16 mouse cellular contexts compared by ENCODE assay signal in genomic region chr4:148500410-148500867, GRCm38 (mm10). TPM values are rescaled to one million over a fixed set of nuclear protein-coding genes. Genes with fewer than 3 reads are reported as not detected.
DNase-seq lines count a peak whose midpoint lies in the region; ATAC-seq lines count a peak whose summit lies in the region.
"Had no signal": no experiment of that assay in that cellular context is flagged by ENCODE, and none has a peak within 500 bp of the region (broad histone marks: within the 10 kb centered on the region; RNA-seq: fewer than 3 reads in every experiment).

Gene Angptl7, minus strand, starts transcription at chr4:148500460.

- no peak within 1 kb of the TSS for H3K4me3 ChIP-seq in heart, embryonic 14.5 days (ENCODE audit: control insufficient read depth in 1 of 2, insufficient read depth in 1 of 2, low read depth in 1 of 2, low read length in 2 of 2)

- peaks cover 74% of the 10 kb centered on the region for H3K36me3 ChIP-seq in heart, embryonic 14.5 days (ENCODE audit: control insufficient read depth, insufficient read depth, low read length)

- peak; percentile 33 to 52 for DNase-seq in heart, adult 18-20 months
- no peak for DNase-seq in heart, postnatal 4 days
- DNase-seq in MN1 (ENCODE audit: low spot score), result peak; percentile 63
- peak; percentile 51 to 58 for DNase-seq in kidney, postnatal 36 days
- DNase-seq in left cerebral cortex, postnatal 25 days (ENCODE audit: low spot score in 2 of 2), result no peak
- DNase-seq in left cerebral cortex, adult 11 months (ENCODE audit: low spot score), result no peak
- no peak for DNase-seq in cerebellum, adult 11 months
- DNase-seq: cerebellum, postnatal 25 days; forebrain, postnatal 0 days; lung, postnatal 4 days; thymus, adult 18-20 months had no signal

- intact Hi-C loops in left cerebral cortex, postnatal 25 days (cut with DNase I), result no loop called here

- H3K27ac ChIP-seq in heart, embryonic 14.5 days (replicated peaks in 1 of 2; ENCODE audit: control insufficient read depth in 1 of 2, insufficient read depth in 1 of 2, low read depth in 2 of 2, low read length in 2 of 2), result no peak within 1 kb of the TSS; a peak in 1 of 4 replicates
- H3K27ac ChIP-seq: liver, embryonic 14.5 days had no signal

- H3K4me2 ChIP-seq in heart, embryonic 14.5 days (ENCODE audit: low read length), result no peak within 1 kb of the TSS; the same call in 1 of the 2 replicates

- ATAC-seq in heart, embryonic 14.5 days (ENCODE audit: insufficient number of reproducible peaks, insufficient read depth, low FRiP score, low read depth), result peak; percentile 54; the same call in 1 of the 2 replicates
- ATAC-seq: activated CD4-positive, CD25-positive, alpha-beta regulatory T cell, adult 4 months; forebrain, postnatal 0 days had no signal

- H3K4me1 ChIP-seq in heart, embryonic 14.5 days (ENCODE audit: control insufficient read depth in 2 of 2, insufficient read depth in 2 of 2, low read length in 2 of 2), result peaks cover 0 to 7% of the 10 kb centered on the region in 2 experiments; a peak in 2 of 4 replicates

- H3K27me3 ChIP-seq in heart, embryonic 14.5 days (ENCODE audit: control insufficient read depth, insufficient read depth, low read length), result no peaks in the 10 kb centered on the region

- WGBS in heart, embryonic 14.5 days, result 27% methylated on average over 4 of the region's 4 CpGs

- H3K9me3 ChIP-seq in heart, embryonic 14.5 days (ENCODE audit: control insufficient read depth, low read length), result no peaks in the 10 kb centered on the region

- H3K9ac ChIP-seq in heart, embryonic 14.5 days (ENCODE audit: low read length), result no peak within 1 kb of the TSS
- H3K9ac ChIP-seq: forebrain, postnatal 0 days; liver, embryonic 14.5 days had no signal

RNA-seq across cellular contexts. Expression of gene Angptl7, which starts in this region (rescaled TPM):
- 1 to 10 TPM; 1.2 to 2.0 TPM for total RNA-seq in heart, adult 18-20 months (2021)
- 1 to 10 TPM; 3.9 to 5.6 TPM for total RNA-seq in heart, postnatal 4 days (2021)
- polyA plus RNA-seq in heart, embryonic 14.5 days (2014; fragmentation: Nextera tagmentation; extraction: Ambion mirVana), result 11.5 and 16.6 TPM in 2 replicates
- under 1 TPM; 0.64 to 0.96 TPM for total RNA-seq in left cerebral cortex, postnatal 25 days (2021)
- total RNA-seq: MEL; monocyte, adult 5-6 weeks had no signal

Comparison
In these comparisons a context has a peak if more than half of its experiments do, and no peak if none do; other contexts are left out.
1. DNase-seq: peak in heart, adult 18-20 months (2 of 2), MN1 (single experiment) and kidney, postnatal 36 days (2 of 2); none in heart, postnatal 4 days (single experiment), left cerebral cortex, postnatal 25 days (0 of 2), left cerebral cortex, adult 11 months (single experiment) and cerebellum, adult 11 months (single experiment).